Mouse (Mus musculus): ENCODE results near the gene Zfr.
A peak's percentile ranks its signal among the peaks of the same experiment; 100 is the strongest.
"Not testable (repeated sequence)": the region's sequence is repeated elsewhere in the genome, so short reads cannot be mapped to it uniquely, and the experiment has no call there.

Gene Zfr

GRCm38 (mm10) chr15:12106430-12106829 lies 11.2 kb upstream of the Zfr start:
- no peak for DNase-seq (ENCODE audit: low read depth)

GRCm38 (mm10) chr15:12108200-12108599 lies 9.4 kb upstream of the Zfr start:
- peak; percentile 61 for DNase-seq (ENCODE audit: low read depth)

- not testable (repeated sequence) for DNase-seq (ENCODE audit: low read depth)
Measured at GRCm38 (mm10) chr15:12108922-12109321, 8.7 kb upstream of the Zfr start.

- no peak for DNase-seq (ENCODE audit: low read depth)
Measured at GRCm38 (mm10) chr15:12111232-12111631, 6.4 kb upstream of the Zfr start.

- peak; percentile 64 for DNase-seq (ENCODE audit: low read depth)
Measured at GRCm38 (mm10) chr15:12113411-12113810, 4.2 kb upstream of the Zfr start.

DNA sequence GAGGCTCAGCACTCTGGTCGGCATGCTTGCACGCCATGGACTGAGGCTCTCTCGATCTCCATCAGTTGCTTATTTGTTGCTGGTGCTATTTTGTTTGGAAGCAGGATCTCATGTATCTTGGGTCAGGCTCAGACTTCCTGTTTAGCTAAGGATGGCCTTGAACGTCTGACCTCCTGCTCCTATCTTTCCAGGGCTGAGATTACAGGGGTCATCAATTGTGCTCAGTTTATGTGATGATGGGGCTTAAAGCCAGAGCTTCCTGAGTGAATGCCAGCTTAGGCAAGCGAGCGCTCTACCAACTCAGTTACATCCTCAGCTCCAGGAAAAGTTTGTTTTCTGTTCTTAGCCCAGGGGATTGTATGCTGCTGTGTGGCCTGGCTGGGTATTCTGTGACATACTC lies 3.1 kb upstream of the Zfr start:
- no peak for DNase-seq (ENCODE audit: low read depth)

DNA sequence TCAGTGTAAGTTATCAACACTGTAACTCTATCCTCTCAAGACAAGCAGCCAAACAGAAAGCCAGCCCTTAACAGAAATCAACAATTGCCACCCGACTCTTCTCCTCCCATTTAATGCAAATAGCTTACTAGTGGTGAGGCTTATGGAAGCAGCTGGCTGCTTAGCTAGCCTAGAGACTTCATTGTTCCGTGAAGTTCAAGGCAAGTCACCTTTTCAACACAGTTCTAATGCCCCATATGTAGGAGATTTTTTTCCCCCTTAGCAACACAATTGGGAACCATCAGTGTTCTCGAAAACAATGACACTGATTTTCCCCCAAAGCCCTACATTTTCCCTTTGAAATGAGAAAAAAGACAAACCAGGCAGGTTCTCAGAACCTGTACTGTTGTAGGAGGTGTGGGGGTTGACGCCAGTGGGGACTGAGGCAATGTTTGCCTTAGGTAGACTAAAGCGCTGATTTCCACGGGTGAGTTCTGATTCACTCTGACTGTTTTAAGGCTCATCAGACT lies 1.9 kb upstream of the Zfr start:
- DNase-seq (ENCODE audit: low read depth), result no peak

DNA sequence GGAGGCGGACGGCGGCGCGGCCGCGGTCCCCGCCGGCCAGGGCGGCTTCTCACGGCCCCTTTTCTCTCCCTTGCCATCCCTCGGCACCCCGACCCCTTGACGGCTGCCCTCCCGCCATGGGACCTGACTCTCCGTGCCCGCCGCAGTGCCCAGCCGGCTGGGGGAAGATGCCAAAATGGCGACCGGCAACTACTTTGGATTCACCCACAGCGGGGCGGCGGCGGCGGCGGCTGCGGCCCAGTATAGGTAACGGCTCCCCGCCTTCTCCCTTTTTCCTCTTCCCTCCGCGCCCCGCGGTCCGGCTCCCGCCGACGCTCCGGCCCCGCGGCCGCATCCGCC lies 431 bp downstream of the Zfr start:
- no peak for DNase-seq (ENCODE audit: low read depth)

- DNase-seq (ENCODE audit: low read depth), result peak; percentile 61
Measured at GRCm38 (mm10) chr15:12118432-12119128, 949 bp downstream of the Zfr start.

GRCm38 (mm10) chr15:12119129-12119466 lies 1.5 kb downstream of the Zfr start:
- no peak for DNase-seq (ENCODE audit: low read depth)

DNA sequence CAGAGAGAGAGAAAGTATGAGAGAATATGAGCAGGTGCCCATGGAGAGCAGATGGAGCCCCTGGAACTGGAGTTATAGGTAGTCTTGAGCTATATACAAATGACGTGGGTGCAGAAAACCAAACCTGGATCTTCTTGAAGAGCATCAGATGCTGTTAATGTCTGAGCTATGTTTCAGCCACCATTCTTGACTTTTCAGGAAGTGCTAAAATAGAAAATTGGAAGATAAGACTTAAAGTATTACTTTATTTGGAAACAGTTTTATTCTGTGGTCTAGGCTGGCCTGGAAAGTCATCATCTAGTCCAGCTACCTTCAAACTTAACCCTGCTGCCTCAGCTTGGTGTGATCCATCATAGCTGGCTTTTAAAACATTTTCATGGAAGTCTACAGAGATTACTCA lies 7.3 kb downstream of the Zfr start:
- no peak for DNase-seq (ENCODE audit: low read depth)

- not testable (repeated sequence) for DNase-seq (ENCODE audit: low read depth)
Measured at GRCm38 (mm10) chr15:12130871-12131270, 13.2 kb downstream of the Zfr start.

- DNase-seq (ENCODE audit: low read depth), result no peak
Measured at GRCm38 (mm10) chr15:12134546-12134945, 16.9 kb downstream of the Zfr start.

DNA sequence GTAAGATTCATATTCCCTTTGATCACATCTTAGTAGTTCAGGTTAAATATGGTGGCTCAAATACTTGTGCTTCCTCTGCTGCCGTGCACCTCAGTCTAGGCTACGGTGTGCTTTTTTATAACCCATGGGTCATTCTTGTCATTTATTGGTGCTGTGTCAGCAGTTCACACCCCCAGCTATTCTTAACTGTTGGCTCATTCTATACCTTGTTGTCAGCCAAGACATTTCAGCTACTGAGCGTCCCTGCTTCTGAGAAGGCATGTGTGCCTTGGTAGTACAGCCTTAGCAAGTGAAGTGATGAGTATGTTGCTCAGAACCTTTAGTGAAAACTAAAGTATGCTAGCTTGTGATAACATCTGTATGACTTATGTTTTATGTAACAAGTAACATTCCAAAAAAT lies 17.7 kb downstream of the Zfr start:
- no peak for DNase-seq (ENCODE audit: low read depth)

DNA sequence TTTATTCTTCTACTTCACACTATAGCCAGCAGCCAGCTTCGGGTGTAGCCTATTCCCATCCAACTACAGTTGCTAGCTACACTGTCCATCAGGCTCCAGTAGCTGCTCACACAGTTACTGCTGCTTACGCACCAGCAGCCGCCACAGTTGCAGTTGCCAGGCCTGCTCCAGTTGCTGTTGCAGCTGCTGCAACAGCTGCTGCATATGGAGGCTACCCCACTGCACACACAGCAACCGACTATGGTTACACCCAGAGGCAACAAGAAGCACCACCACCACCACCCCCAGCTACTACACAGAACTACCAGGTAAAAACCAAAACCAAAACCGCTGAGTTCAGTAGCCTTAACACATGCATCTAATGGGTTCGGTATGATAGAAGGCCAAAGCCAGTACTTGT lies 18.7 kb downstream of the Zfr start:
- DNase-seq (ENCODE audit: low read depth), result no peak

- no peak for DNase-seq (ENCODE audit: low read depth)
Measured at GRCm38 (mm10) chr15:12140985-12141729, 23.5 kb downstream of the Zfr start.

DNA sequence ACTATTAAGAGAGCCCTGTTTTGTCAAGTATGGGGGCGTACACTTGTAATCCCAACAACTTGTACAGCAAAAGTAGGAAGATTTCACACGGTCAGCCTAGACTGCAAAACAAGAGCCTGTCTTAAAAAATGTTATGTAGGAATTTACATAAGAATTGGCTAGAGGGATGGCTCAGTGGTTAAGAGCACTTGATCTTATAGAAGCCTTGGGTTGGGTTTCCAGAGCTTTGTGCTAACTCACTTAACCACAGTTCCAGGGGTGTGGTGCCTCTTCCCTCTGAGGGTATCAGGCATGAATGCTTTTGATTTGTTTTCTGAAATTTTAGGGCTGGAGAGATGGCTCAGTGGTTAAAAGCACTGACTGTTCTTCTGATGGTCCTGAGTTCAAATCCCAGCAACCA lies 29.8 kb downstream of the Zfr start:
- no peak for DNase-seq (ENCODE audit: low read depth)

DNA sequence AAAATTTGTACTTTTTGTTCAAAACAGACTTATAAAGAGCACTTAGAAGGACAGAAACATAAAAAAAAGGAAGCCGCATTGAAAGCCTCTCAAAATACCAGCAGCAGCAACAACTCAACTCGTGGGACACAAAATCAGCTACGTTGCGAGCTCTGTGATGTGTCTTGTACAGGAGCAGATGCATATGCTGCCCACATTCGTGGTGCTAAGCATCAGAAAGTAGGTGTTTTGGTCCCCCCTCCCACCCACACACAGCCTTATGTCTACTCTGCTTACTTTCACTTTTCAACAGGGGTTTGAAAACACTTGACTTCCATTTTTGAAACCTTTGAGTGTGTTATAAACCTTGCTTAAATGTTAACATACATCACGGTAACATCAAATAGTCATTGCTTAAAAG lies 31.9 kb downstream of the Zfr start:
- DNase-seq (ENCODE audit: low read depth), result peak; percentile 17

- DNase-seq (ENCODE audit: low read depth), result no peak
Measured at GRCm38 (mm10) chr15:12153747-12154146, 36.1 kb downstream of the Zfr start.

DNA sequence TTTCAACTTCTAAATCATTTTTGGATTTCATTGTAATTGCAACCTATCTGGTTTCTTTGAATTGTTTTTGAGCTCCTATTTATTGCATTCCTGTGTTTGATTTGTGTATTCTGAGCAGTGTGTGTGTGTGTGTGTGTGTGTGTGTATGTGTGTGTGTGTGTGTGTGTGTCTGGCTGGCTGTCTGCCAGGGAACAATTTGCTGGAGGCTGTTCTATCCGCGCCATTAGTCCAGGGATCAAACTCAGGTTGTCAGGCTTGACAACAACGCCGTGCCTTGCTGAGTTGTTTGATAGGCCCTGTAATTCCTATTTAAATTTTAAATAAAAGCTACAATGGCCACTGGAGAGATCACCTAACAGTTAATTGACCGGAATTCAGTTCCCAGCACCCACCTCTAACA lies 60.5 kb downstream of the Zfr start:
- DNase-seq (ENCODE audit: low read depth), result no peak

GRCm38 (mm10) chr15:12181181-12181805 lies 63.7 kb downstream of the Zfr start:
- not testable (repeated sequence) for DNase-seq (ENCODE audit: low read depth)

DNA sequence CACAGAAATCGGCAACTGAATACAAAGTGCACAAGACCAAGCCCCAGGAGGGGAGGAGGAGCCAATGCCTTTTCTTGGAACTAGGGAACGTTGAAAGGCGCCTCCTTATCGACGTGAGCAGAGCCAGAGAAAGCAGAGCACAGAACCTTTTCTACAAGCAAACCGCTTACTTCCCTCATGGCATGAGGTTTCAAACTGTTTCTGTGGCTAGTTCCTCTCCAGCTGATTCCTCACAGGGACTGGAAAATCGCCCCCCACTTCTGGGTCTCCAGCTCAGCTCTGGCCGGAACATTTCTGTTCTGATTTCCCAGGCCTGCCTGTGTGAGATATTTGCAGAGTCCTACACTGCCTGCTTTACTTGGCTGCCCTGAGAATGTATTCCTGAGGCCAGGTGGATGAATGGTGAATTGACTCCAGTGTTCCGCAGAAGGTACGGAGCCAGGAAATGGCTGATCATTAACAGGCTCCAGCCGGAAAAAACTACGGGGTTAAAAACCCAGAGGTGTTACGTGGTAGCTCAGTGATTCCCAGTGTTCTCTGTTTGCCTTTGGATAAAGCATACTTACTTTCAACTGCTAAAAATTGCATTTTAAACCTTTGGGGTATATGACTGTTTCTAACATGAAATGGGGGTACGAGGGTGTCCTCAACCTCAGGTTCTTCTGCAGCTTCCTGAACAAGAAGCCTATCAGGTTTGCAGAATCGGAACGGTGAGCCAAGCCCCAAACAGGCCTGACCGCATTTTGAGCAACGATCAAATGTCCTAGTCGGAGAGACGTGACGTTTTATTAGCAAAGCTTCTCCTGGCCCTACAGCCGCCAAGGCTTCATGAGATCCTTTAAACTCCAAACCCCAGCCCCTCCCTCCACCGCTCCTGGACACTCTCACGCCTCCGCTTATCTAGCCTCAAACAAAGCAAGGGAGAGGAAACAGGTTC lies 76.5 kb downstream of the Zfr start:
- no peak for DNase-seq (ENCODE audit: low read depth)
